Mouse (Mus musculus) midbrain, embryonic 14.5 days (tissue): ENCODE measurements at regions not wholly inside any gene's neighbourhood (a gene's known extent, or its start where the extent isn't known, plus 50 kb on each side); places are given as distances from the start of the nearest gene placed in this dataset.

Experiments
- ATAC-seq: fragments of 200-750 bp; cut with Nextera tagmentation; 2 replicates; pipeline ENCODE4 v1.8.0; 2017; ENCODE audit warnings: moderate number of reproducible peaks, moderate library complexity; ENCODE audit not compliant: low FRiP score, low TSS enrichment
- DNase-seq: peaks from one replicate; pipeline ENCODE4 v3.0.0-alpha.2; 2015
- H3K27ac ChIP-seq: fragments of 300-500 bp; sonication (generic); replicated peaks from 2 replicates; pipeline ENCODE4 v1.5.1; 2014; ENCODE audit warnings: mild to moderate bottlenecking, low read depth, low read length, moderate library complexity
- H3K27me3 ChIP-seq: fragments of 300-500 bp; sonication (generic); 2 replicates; pipeline ENCODE4 v1.6.1; 2014; ENCODE audit warnings: low read length, control low read depth, mixed read lengths; ENCODE audit not compliant: control insufficient read depth, insufficient read depth
- H3K36me3 ChIP-seq: fragments of 300-500 bp; sonication (generic); 2 replicates; pipeline ENCODE4 v1.6.1; 2014; ENCODE audit warnings: low read length, control low read depth; ENCODE audit not compliant: control insufficient read depth, insufficient read depth
- H3K4me1 ChIP-seq: fragments of 300-500 bp; sonication (generic); 2 replicates; pipeline ENCODE4 v1.6.1; 2014; ENCODE audit warnings: mild to moderate bottlenecking, antibody characterized with exemption, low read length, control low read depth; ENCODE audit not compliant: control insufficient read depth, insufficient read depth
- H3K4me2 ChIP-seq: fragments of 300-500 bp; sonication (generic); 2 replicates; pipeline ENCODE4 v1.6.1; 2014; ENCODE audit warnings: mild to moderate bottlenecking, low read length, moderate library complexity
- H3K4me3 ChIP-seq: fragments of 300-500 bp; sonication (generic); replicated peaks from 2 replicates; pipeline ENCODE4 v1.5.1; 2014; ENCODE audit warnings: low read depth, low read length
- H3K9ac ChIP-seq: fragments of 300-500 bp; sonication (generic); replicated peaks from 2 replicates; pipeline ENCODE4 v1.6.1; 2014; ENCODE audit warnings: mild to moderate bottlenecking, low read length, moderate library complexity
- H3K9me3 ChIP-seq: fragments of 300-500 bp; sonication (generic); 2 replicates; pipeline ENCODE4 v1.6.1; 2016; ENCODE audit warnings: low read length, control low read depth, mixed read lengths; ENCODE audit not compliant: control insufficient read depth
- WGBS: fragments of 180-500 bp; shearing (Covaris S2); extraction: QIAGEN DNeasy Blood & Tissue Kit; methylation state at CpG from one replicate; pipeline ENCODE4 v1.1.7; 2014; 5-methylcytosine and 5-hydroxymethylcytosine counted together

DNA sequence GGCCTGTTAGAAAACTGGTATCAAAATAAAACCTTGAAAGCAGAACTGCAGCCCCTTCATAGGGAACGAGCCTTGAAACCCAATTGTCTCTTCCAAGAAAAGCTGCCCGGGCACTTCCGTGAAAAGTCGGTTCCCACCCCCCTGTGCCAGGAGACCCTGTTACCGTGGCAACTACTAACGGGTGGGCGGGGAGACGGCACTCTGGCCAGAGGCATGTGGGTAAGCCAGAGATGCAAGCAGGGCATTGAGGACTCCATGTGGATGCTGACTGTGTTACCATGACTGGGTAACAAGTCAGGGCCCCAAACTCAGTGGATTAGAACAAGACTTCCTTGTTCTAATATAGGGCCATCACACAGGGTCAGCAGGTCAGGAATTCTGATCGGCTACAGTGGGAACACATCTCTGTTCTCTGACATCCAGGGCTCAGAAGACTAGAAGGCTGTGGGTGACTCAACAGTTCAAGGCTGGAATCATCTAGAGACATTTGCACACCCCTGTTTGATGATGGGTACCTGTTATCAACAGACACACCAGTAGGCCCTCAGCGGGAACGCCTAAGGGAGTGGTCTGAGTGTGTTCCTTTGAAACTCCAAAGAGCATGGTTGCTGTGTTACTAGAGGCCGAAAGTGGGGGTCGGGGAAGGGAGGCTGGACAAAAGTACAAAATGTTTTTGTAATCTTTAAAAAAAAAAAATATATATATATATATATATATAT, 236.9 kb upstream of the Sdk2 start:
- DNase-seq = peak; percentile 85
- Histone ChIP-seq H3K9me3 (no peaks in the 10 kb centered on the region), H3K9ac (no peak overlapping the region), H3K27me3 (no peaks in the 10 kb centered on the region), H3K36me3 (no peaks in the 10 kb centered on the region), H3K27ac (no peak overlapping the region), H3K4me1 (peaks cover 20% of the 10 kb centered on the region), H3K4me2 (peak overlapping the region; percentile 15; the same call in 1 of the 2 replicates), H3K4me3 (no peak overlapping the region)
- 35% methylated on average over 13 of the region's 13 CpGs for WGBS
- peak; percentile 76; the same call in 1 of the 2 replicates for ATAC-seq

DNA sequence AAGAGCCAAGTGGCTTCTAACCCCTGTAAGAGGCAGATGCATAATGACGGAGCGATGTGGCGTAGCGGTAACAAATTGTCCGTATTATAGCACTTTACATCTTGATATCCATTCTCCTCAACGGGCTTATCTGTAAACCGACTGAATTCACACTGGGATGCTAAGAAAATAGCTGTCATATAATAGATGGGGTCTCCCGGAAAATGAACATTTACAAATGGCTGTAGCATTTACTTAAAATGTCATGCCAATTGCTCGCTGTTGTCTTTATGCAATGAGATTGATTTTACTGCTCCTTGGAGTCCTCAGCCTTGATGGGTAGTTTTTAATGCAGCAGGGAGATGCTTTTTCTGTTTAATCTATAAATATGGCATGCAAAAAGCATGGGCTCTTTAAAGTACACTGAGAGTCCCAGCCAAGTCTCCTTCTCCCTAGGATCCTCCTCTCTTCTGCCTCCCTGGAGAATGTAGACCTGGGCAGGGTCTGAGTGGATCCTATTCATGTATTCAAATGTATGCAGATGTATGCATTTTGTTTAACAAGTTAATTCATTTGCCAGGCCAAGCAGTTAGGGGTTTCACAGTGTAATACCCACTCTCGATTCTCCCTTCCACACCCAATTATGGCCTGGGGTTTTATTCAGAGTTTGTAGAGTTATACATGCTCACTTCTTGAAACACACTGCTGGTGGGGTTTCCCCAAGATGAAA, 233.9 kb upstream of the Sdk2 start:
- no peaks in the 10 kb centered on the region for H3K9me3 ChIP-seq
- 0 out of 2 replicates have a peak overlapping the region, but pooled peaks have one; percentile 10 for H3K27ac ChIP-seq
- 64% methylated on average over 10 of the region's 10 CpGs for WGBS
- no peaks in the 10 kb centered on the region for H3K27me3 ChIP-seq
- no peaks in the 10 kb centered on the region for H3K36me3 ChIP-seq
- no peak overlapping the region for H3K9ac ChIP-seq
- peaks cover 20% of the 10 kb centered on the region for H3K4me1 ChIP-seq
- no peak overlapping the region for H3K4me3 ChIP-seq
- ATAC-seq (no peak), DNase-seq (no peak)
- no peak overlapping the region for H3K4me2 ChIP-seq

DNA sequence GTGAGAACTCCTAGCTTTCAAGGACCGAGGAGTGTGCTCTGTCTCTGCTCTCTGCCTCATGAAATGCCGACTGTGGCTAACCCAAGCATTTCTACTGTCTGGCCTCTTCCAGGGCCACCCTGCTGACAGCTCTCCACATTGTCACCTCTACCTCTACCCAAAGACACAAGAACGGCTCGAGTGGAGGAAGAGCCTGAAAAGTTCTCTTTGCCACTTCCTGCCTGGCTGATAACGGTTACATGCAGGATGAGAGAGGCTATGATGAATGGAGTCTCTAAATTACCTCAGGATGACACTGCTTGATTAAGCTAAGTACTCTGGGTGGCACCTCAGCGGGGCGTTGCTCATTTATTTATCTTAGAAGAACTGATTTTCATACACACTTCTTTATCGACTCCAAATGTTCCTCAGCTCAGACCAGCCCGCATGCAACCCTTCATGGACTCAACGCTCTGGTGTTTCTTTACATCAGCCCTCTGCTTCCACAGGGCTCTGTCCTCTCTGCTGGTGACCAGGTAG, 230.0 kb upstream of the Sdk2 start:
- ATAC-seq (no peak), DNase-seq (no peak)
- Histone ChIP-seq H3K9ac (no peak overlapping the region), H3K27me3 (no peaks in the 10 kb centered on the region), H3K4me1 (peaks cover 18% of the 10 kb centered on the region), H3K4me2 (no peak overlapping the region), H3K27ac (no peak overlapping the region), H3K9me3 (no peaks in the 10 kb centered on the region), H3K4me3 (no peak overlapping the region), H3K36me3 (no peaks in the 10 kb centered on the region)
- WGBS = 93% methylated on average over 10 of the region's 10 CpGs

DNA sequence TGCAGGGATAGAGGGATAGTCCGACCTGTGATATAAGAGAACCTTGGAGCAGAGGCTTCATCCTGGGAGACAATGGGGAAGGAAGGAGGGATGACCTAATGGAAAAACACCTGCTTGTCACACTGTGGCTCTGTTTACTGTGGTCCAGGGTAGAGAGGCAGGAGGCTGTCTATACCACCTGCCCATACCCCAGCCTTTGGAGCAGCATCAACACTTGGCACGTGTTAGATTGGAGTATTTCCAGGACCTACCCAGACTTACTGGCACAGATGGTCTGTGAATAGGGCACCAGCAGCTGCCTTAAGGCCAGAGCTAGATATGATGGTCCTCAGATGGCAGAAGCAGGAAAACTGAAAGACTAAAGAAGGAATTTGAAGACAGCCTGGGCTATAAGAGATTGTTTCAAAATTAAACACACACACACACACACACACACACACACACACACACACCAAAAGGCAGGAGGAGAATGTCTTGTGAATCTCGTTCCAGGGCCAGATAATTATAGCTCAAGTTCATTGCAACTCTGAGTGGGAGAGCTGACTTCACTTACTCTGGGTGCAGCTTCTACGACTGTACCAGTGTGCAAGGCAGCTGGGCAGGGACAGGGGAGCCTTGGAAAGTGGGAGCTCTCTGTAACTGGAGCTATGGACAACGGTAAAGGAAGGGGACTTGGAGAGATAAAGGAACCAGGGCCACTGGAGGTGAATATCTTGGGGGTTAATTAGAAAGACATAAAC, 227.8 kb upstream of the Sdk2 start:
- no peaks in the 10 kb centered on the region for H3K36me3 ChIP-seq
- no peak overlapping the region for H3K4me2 ChIP-seq
- H3K4me1 ChIP-seq = peaks cover 5% of the 10 kb centered on the region; the same call in 1 of the 2 replicates
- no peak overlapping the region for H3K4me3 ChIP-seq
- no peaks in the 10 kb centered on the region for H3K9me3 ChIP-seq
- no peak overlapping the region for H3K9ac ChIP-seq
- WGBS = 66% methylated on average over 5 of the region's 5 CpGs
- DNase-seq (no peak), ATAC-seq (no peak)
- H3K27me3 ChIP-seq = no peaks in the 10 kb centered on the region
- H3K27ac ChIP-seq = peak overlapping the region; percentile 26; the same call in 1 of the 2 replicates

DNA sequence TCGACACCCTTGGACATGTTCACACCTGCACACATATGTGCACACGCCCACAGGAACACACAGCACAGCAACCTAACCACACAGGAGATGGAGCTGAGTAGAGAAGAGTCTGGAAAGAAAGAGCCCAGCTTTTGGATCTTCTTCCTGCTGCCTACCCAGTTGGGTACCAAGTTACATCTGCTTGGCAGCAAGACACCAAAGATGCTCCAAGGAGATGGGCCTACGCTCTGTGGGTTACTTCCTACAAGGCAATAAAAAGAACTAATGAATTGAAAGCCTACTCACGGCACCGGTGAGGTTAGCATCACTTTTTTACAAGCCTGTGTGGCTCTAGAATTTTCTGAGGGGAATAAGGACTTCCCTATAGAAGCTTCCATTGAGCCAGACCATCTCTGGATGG, 224.4 kb upstream of the Sdk2 start:
- no peaks in the 10 kb centered on the region for H3K9me3 ChIP-seq
- 94% methylated on average over 5 of the region's 5 CpGs for WGBS
- H3K36me3 ChIP-seq = no peaks in the 10 kb centered on the region
- peaks cover 5% of the 10 kb centered on the region; the same call in 1 of the 2 replicates for H3K4me1 ChIP-seq
- H3K9ac ChIP-seq = no peak overlapping the region
- DNase-seq (no peak), ATAC-seq (no peak)
- H3K27me3 ChIP-seq = no peaks in the 10 kb centered on the region
- H3K4me2 ChIP-seq = no peak overlapping the region
- H3K27ac ChIP-seq = no peak overlapping the region
- no peak overlapping the region for H3K4me3 ChIP-seq

DNA sequence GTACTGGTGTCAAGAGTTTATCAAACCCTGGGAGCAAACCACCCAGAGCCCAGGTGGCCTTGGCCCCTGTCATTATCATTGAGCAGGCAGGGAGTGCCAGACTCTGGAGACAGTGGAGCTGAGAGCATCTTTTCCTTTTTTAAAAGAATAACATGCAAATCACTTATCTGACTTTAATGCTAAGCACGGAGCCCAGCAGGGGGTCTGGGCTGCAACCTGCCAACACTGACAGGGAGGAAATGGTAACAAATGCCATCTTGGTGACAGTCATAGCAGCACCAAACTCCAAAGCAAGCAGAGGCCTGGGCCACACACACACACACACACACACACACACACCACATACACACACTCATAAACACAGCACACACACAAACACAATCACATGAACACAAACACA, 223.1 kb upstream of the Sdk2 start:
- no peak overlapping the region for H3K9ac ChIP-seq
- H3K9me3 ChIP-seq = no peaks in the 10 kb centered on the region
- DNase-seq (peak; percentile 46), ATAC-seq (no peak)
- H3K27me3 ChIP-seq = no peaks in the 10 kb centered on the region
- no peak overlapping the region for H3K4me3 ChIP-seq
- H3K4me2 ChIP-seq = no peak overlapping the region
- H3K27ac ChIP-seq = no peak overlapping the region
- H3K4me1 ChIP-seq = peaks cover 9% of the 10 kb centered on the region
- H3K36me3 ChIP-seq = no peaks in the 10 kb centered on the region
- 46% methylated on average over 1 of the region's 1 CpGs for WGBS

DNA sequence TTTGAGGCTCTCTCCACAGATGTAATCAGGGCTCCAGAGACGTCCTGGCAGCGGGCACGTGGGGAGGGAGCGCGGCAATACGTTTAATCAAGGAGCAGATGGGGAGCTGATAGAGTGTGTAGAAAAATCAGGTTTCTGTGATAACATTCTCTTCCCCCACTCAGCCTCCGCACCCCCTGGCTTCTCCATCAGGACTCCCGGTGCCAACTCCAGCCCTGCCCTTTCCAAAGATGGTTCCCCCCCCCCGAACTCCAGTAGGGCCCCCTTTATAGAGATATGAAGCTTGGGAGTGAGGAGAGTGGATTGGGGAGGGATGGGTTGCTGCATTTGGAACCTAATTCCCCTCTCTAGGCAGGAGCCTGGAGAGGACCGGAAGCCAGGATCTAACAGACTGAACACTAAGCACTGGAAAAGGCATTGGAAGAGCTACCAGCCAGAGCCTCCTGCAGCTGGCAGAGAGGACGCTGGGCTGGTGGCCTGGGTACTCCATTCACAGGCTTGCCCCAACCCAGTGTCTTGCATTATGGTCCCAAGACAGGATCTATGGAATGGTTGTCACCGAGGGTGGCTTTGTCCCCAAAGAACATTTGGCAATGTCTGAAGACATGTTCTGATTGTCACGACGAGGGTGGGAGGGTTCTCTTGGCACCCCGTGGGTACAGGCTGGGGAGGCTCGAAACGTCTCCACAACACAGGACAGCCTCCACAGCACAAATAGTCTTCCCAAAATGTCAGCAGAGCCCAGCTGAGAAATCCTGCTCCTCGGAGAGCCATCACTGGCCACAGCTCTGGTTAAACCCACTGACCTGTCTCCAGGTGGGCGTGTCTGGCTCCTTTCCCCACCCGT, 218.2 kb upstream of the Sdk2 start:
- Histone ChIP-seq H3K27me3 (no peaks in the 10 kb centered on the region), H3K4me2 (no peak overlapping the region), H3K4me3 (no peak overlapping the region), H3K36me3 (no peaks in the 10 kb centered on the region), H3K9ac (no peak overlapping the region), H3K4me1 (peaks cover 18% of the 10 kb centered on the region), H3K27ac (0 out of 2 replicates have a peak overlapping the region, but pooled peaks have one; percentile 26), H3K9me3 (no peaks in the 10 kb centered on the region)
- DNase-seq (peak; percentile 53), ATAC-seq (no peak)
- WGBS = 68% methylated on average over 20 of the region's 20 CpGs

DNA sequence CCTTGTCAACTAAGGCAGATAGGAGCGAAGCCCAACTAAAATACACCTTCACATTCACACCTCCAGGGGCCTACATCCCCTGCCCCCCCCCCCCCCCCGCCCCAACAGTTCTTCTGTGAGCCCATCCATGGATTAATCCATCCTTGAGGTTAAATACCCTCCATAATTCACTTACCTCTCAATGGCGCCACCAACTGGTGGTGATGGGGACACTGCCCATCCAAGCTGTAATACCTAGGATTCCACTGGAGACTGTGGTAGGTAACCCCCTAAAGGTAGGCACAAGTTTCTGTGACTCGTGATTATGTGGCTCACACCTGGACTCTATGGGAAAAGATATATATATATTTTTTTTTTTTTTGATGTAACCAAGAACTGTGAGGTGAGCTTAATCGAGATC, 216.4 kb upstream of the Sdk2 start:
- WGBS = 52% methylated on average over 5 of the region's 5 CpGs
- DNase-seq = peak; percentile 55
- peaks cover 18% of the 10 kb centered on the region for H3K4me1 ChIP-seq
- H3K27me3 ChIP-seq = no peaks in the 10 kb centered on the region
- no peak overlapping the region for H3K4me2 ChIP-seq
- ATAC-seq = no peak
- no peak overlapping the region for H3K4me3 ChIP-seq
- H3K36me3 ChIP-seq = no peaks in the 10 kb centered on the region
- H3K27ac ChIP-seq = no peak overlapping the region
- no peaks in the 10 kb centered on the region for H3K9me3 ChIP-seq
- H3K9ac ChIP-seq = no peak overlapping the region
